Mouse (Mus musculus) frontal cortex, postnatal 25 days (tissue): ENCODE measurements at regions not wholly inside any gene's neighbourhood (a gene's known extent, or its start where the extent isn't known, plus 50 kb on each side); places are given as distances from the start of the nearest gene placed in this dataset.

Source experiments
- DNase-seq, 2 experiments: peaks; one replicate each; pipeline ENCODE4 v3.0.0; 2022; ENCODE audit warnings: low spot score in 2 of 2

DNA sequence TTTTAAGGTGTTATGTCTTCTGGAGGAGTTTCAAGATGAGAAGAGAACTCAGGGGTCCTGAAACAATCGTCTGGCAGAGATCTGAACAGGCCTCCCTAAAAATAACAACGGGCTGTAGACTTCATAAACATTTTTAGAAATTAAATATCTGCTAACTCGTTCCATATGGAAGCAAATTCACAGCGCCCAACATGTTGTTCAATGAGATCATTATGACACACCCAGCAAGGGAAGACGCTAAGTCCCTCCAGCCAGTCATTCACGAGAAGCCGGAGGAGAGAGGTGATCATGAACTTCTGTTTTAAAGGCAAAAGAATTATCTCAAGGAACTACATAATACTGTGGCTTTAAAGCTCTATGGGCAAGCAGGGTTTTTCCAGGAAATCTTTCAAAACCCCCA is 334.8 kb downstream of the Efna5 start:
- no peak for DNase-seq

DNA sequence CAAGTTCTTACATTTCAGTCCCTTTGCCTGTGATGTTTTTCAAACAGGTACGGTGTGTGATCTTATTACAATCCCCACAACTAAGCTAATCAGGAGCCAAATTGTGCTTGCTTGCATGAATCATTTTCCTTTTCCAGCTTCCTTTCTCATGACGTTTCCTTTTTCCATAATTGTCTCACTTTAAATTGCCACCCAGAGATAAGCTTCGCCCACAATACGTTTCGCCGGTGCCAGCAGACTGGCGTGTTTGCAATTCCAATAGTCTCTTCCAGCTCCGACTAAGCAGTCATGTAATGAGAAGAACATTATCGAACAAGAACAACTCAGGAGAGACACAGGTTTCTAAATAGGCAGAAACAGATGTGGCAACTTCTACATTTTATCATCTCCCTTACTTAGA is 335.8 kb downstream of the Efna5 start:
- DNase-seq, result peak in 1 of 2 experiments; percentile 21

DNA sequence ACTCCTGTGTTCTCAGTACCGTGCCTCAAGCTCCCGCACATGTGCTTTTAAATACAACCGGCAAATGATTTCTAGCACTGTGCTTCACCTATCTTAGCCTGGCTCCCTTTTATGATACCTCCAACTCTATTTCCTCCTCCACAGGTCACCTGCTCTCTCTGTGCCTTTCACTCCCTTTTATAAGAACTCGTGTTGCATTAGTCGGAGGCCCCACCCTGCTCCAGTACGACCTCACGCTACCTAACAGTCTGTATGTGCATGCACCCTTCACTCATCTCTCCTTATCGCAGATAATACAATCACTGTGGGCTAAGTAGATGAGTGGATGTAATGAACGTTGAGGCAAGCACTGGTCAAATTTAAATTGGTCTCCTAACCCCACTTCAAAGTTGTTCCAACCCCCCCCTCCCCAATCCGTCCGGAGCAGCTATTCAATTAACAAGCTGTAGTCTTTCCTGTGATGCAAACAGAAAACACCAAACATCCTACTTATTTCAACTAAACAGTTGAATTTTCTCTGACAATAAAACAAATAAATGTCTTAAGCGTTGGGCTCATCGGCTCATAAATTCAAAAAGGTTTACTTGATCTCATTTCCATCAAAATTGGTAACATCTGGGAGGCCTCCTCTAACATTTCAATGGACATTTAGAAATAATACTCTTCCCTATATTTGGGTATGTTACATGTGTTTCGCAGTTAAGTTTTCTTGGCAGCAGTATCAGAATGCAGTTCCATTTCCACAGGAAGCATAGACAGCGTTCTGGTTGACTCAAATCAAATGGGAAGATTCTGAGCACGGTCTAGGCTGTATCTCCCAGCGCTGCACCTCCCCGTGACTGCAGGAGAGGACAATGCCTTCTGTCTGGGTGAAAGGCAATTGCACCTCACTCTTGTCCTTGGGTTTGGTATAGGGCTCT is 337.8 kb downstream of the Efna5 start:
- no peak for DNase-seq

DNA sequence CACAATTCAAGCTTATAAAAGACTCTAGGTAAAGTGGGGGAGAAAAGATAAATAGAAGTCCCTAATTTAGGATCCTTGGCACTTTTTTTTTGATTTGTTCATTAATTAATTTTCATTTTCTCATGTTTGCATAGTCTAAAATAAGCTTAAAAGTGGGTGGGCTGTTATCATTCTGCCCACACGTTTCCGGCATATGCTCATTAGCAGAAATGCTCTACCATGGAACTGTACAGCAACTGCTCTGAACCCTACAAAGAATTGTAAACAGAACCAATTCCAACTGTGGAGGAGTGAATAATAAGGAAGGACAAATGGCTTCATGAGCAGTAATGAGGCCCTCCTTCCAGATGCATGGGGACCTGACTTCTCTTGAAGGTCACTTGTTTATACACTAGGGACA is 351.2 kb downstream of the Efna5 start:
- DNase-seq, result no peak

DNA sequence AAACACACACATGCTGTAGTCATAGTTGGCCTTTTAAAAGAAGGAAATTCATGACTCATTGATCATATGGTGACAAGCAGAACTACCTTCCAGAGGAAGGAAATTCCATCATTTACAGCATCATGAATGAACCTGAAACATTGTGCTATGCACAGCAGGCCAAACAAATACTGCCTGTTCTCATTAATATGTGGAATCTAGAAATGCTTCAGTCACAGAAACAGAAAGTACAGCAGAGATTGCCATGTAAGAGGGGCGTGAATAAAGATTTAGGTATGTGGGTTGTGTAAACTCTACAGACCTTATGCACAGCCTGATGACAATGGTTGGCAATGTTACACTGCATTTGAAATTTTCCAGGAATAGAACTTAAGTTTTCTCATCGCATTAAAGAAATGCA is 353.6 kb downstream of the Efna5 start:
- no peak for DNase-seq

DNA sequence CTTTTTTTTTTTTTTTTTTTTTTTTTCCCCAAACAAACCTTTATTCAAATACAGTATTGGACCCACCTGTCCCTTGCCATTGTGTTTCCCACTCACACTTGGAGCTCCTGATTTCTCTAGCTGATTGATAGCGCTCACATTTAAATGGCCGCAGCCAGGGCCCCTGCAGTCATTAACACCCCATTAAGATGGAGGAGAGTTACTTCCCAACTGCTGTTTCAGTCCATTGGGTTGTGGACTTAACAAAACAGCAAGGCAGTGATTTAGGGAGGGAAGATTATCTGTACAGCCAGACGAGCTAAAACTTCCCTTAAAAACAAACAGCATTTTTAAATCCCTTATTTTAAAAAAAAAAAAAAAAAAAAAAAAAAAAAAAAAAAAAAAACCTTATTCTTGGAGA is 367.5 kb downstream of the Efna5 start:
- DNase-seq, result no peak

DNA sequence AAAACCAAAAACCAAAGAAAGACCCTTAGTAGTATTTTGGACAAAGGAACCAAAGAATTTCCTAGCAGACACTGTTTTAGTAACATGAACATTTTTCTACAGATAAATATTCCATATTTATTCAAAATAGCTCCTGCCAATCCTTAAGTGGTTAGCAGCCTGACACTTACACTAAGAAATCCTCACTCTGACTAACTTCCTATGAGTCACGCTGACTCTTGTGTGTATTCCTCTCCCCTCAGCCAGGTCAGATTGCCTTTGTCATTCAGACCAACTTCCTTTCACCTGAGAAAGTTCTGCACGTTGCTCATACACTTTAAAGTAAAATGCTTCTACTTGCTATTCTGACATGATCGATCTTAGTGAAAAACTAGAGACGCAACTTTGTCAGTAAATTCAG is 370.9 kb downstream of the Efna5 start:
- DNase-seq, result no peak

DNA sequence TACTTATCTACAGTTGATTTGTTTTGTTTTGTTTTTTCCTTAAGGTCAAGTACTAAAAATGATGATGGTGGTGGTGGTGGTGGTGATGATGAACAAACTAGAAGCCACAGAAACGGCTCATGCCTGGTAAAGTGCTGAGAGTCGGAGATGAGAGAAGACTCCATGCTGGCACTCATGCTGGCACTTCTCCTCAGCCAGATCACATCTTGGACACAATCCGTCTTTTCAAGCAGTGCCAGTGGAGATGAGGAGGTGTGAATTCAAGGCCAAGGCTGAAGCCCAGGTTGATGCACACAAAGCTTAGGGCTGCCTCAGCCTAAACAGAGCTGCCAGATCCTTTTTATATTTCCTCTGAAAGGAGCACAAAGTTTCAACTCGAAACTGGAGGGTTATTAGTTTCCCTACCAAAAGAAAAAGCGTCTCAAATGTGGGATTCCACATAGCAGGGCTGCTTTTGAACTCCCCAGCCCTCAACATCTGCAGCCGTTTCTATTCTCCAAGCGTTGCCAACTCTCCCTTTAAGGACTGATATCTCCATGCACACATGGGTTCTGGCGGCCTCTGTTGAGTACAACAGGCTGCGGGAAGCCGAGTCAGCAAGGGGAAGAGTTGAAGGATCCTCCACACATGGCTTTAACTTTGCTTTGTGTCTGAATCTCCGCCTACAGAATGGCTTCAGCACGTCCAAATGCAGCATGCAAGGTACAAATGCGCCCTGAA is 373.2 kb downstream of the Efna5 start:
- DNase-seq, result no peak

DNA sequence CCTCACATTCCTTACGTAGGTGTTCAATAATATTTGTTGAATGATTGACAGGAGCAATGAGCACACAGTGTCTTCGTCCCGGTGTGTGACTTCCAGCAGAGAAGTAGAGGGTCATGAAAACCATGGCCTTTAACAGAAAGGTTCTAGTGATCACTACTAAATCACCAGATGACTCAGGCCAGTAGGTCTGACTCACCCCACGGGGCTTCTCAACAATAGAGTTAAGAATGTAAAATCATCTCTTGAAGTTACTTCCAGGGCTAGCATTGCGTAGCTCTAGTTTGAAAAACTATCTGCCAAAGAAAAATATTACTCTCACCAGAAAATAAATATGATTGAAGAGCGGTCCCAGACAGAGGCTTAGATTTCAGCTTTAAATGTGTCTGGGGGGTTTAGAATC is 376.4 kb downstream of the Efna5 start:
- no peak for DNase-seq

DNA sequence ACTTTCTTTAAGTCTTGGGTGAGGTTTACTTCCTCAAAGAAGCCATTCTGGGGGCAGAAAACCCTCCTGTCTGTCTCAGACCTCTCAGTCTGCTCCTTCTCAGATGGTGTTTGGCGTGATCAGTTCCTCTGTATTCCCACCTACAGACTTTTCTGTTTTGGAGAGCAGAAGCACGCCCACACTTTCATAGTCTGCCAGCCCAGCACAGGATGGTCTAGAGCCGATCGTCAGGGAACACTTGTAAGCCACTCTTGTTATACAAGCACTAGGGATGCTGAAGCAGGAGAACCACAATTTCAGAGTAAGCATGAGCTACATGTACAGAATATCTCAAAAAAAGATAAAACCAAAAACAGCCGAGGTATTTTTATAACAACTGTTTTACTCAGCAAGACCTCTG is 410.4 kb downstream of the Efna5 start:
- DNase-seq, result peak in 1 of 2 experiments; percentile 9

DNA sequence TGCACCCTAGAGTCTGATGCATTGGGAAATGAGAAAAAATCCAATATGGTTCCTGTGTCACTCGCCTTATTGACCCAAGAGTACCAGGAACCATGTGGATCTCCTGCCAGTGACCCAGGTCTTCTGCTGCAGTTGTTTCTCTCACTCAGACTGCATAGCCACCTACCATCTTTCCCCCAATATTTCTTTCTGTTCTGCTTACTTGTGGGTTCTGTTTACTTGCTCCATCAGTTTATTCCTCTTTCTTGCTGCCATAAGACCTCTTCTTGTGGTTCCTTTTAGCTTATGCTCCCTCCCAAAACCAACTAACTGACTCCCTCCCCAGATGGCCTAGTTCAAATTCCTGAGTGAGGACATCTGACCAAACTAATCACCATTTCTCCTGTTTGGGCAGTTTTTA is 411.8 kb downstream of the Efna5 start:
- no peak for DNase-seq

DNA sequence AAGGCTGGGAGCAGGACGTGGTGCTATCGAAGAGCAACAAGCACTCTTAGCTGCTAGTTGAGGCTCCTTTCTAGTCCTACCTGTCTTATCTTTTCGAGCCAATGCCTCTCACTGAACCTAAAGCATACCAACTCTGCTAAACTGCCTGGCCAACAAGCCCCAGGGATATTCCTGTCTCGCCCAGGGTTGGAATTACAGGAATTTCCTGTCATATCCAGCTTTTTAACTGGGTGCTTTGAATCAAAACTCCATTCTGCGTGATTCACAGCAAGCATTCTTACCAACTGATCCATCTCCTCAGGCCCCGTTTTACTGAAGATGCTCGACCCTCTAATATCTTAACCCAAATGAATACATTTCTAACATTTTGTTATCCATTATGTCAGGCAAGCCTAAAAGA is 412.3 kb downstream of the Efna5 start:
- DNase-seq, result no peak

DNA sequence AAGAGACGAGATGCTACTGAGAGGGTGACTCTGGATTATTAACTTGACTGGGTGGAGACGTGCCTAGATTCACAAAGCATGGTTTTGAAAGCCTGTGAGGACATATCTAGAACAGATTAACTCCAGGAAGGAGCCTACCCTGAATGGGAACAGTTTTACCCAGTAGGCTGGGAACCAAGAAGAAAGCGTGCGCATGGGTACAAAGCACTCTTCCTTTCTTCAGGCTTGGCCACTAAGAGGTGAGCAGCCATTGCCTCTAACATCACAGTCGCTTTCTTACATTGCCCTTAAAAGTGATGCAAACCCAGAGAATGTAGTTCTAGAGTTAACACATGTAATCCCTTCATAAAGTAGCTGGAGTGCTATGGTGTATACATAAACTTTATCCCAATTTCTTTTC is 414.0 kb downstream of the Efna5 start:
- DNase-seq, result no peak

DNA sequence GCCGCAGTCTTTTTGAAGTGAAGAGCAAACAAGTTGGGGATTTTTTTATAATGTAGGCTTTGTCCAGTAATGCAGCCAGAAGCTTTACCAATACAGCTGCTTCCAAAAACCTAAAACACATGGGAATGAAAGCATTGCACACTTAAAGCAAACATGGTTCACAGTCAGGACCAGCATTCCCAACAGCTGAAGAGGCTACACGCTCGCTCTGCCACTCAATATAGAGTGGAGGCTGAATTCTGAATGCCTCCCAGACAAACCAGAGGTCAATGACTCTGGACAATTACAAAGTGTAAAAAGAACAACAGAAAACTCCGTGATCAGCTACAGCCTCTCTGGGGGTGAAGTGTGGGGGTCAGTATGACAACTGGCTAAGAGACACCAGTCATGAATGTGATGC is 416.1 kb downstream of the Efna5 start:
- no peak for DNase-seq

DNA sequence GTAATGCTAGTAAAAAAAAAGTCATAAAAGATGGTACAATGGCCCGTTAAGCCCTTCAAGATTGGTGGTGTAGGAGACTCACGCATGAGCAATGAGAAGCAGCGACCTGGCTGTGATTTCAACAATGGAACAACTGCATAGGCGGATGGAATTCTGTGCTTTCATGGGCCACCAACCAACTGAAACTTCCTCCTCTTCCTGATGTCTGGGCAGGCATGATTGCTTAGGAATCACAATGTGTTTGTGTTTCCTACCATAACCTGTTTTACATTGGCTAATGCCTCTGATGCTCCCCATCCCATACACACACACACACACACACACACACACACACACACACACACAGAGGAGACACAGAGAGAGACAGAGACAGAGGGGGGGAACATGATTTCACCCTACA is 416.9 kb downstream of the Efna5 start:
- DNase-seq, result no peak

DNA sequence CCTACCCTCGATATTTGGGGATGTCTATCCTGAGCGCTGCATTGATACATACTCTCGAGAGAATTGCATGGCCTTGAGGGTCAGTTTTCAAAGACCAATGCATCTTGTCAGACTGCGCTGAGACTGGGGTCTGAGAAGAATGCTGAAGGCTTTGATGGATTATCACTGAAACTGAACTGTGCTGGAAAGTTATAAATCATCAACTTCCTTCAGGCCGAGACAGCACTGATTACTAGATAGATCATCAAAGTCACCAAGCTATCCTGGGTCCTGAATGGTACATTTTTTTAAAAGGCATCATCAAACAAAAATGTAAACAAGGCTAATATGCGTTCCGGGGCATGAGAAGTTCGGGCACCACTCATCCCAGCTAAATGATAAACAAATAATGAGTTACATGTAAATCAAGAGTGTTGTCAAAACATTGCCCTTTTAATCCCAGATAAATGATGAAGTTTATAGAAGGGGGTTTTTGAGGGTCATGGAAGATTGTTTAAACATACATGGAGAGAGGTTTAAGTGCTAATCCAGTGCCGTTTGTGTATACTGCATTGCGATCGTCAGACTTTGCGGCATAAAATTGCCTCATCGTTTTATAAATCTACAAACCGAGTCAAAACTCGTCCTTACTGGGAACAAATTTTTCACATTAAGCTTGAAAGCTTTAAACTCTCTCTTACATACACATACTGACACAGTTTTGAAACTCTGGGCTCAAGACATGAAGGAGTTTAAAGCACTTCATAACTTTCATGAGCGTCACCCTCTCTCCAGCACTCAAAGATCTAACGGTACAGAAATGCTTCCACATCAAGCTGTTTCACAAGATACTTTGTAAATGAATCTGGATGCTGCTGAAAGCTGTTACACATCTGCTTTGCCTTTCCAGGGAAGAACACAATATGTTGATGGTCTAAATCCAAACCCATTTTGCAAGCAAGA is 419.5 kb downstream of the Efna5 start:
- DNase-seq, result no peak

DNA sequence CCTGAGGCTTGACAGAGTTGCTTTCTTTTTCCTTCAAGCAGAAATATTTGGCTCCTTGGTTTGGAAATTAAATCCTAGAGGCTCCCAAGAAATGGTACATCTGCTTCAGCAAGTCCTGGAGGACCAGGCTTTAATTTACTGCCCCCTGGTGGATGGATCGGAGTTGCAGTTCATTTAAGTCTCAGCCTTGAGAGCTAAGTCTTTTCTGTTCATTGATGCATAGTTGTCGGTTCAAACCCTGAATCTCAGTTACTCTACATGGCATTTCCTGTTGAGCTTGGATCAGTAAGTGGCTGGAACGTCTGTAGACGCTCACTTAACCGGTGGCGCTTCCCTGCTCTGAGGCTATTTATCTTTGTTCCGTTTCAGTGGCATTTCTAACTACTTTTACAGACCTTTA is 422.2 kb downstream of the Efna5 start:
- peak; percentile 23 to 41 for DNase-seq

DNA sequence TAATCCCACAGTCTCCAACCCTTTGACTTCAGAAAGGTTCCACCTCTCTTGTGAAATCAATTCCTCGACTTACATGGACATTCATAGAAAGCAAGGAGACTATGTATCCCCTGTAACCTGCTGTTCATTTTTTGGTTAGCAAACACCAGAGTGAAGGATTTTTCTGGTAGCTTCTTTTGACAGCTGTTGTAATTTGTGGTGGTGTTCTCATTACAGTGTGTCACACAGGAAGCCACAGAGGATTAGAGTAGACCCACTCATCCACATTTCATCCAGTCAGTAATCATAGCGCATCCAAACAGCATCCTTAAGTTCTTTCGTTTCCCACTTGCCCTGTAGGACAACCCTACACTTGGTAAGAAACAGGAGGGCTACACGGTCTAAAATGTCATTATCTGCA is 443.1 kb downstream of the Efna5 start:
- DNase-seq, result no peak

DNA sequence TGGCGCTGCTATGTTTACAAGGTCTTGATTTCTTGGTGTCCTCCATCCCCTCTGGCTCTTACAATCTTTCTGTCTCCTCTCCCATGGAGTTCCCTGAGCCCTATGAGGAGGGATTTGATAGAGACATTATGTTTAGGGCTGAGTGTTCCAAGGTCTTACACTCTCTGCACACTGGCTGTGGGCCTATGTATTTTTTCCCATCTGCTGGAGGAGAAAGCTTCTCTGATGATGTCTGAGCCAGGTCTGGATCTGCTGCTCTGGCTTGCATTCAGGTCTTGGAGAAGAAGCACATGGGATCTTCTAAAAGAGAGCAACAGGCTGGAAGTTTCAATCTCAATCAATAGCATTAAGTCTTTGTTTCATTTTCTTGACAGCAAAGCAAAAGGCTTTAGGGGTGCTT is 445.1 kb downstream of the Efna5 start:
- DNase-seq, result no peak

DNA sequence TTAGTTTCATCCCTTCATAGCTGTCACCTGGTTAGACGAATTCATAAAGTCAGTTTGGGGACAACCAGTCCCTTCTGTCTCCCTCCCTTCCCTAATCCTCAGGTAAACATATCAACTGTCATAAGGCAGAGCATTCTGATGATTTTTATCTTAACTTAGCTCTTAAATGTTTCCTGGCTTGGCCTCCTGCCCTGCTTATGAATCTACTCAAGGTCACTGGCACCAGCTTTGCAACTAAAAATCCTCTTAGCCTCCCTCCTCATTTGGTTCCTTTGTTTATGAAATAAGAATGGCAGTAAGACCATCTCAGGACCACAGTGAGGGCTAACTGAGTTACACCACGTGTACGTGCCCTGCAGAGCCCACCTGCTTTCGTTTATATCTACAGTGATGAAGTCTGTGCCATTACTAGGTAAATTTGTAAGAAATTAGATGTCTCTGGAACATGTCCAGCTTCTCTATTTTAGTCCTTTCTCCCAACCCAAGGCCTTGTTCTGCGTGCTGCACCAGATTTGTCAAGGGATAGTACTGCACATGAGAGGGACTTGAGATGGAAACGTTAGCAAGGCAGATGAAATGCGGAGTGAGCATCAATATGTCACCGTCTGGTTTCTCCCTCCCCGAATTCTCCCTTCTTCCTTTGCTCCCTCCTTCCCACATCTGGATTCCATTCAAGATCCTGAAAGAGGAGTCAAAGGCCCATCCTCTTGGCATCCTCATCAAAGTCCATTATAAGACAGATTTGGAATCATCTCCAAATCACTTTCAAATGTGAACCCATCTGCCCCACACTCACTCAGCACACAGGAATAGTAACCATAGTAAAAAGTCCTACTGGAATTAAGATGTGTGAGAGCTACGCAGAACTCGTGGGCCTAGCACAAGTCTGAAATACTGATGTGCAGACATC is 457.4 kb downstream of the Efna5 start:
- DNase-seq, result no peak

DNA sequence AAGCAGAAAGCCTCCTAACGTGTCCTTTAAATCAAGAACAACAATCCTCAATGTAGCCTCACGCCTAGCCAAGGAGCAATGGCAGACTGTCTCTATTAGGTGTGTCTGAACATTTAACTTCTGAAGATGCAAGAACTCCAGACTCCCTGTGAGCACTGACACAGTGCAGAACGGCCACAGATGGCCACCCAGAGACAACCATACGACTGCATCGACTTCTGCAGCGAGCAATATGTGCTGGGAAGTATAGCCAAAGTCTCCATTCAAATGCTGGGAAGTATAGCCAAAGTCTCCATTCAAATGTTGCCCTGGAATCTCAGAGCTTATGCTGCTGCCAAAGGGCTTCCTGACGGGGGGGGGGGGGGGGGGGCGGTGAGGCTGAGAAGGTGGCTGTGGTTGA is 463.5 kb downstream of the Efna5 start:
- no peak for DNase-seq
